Mouse (Mus musculus): ENCODE results near the gene Fbxw5.

DNA sequence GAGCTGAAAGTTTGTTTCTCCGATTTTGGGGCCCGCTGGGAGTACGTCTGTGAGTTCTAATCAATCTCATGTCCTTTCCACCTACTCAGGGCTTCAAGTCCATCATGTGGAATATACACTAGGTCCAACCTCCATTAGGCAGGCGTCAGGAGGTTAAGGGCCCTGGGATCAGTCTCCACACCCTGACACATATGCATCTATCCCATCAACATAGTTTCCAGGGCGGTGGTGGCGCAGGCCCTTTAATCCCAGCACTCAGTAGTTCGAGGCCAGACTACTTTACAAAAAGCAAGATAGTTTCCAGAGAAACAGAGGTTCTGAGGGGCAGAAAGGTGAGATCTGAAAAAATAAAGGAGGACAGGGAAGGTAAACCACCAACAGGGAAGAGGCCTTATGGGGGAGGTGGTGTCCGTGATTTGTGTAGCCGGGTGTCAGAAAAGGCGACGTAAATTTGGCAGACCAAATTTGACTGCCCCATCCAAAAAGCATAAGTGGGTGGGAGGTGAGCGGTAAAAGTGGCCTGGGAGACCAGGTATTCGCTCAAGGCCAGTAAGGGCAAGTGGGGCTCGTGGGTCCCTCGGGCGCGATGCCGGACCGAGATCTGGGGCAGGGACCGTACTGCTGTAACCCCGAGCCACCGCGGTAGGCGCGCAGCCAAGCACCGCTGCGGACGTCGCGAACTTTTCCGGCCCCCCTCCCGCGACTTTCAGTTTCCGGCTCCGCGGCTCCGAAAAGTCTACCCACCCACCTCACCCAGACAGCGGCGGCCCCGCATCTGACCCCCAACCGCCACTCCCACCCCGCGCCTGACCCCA is 45.7 kb downstream of the Fbxw5 start:
- TF ChIP-seq USF2 (IDR thresholded peaks at IDR 0.05; ENCODE audit: borderline replicate concordance in 1 of 2, insufficient read depth in 1 of 2, low read depth in 1 of 2, low read length in 2 of 2) (no peak), CHD2 (IDR thresholded peaks at IDR 0.05; ENCODE audit: low read length) (no peak), GATA1 (IDR thresholded peaks at IDR 0.05; ENCODE audit: low read depth, low read length) (no peak), USF1 (IDR thresholded peaks at IDR 0.05; ENCODE audit: low read depth, low read length) (no peak), TAL1 (IDR thresholded peaks at IDR 0.05; ENCODE audit: low read length) (no peak), E2F4 (IDR thresholded peaks at IDR 0.05; ENCODE audit: borderline replicate concordance, low read depth, low read length) (no peak), MAZ (IDR thresholded peaks at IDR 0.05; ENCODE audit: low read depth, low read length) (no peak), POLR2A (IDR thresholded peaks at IDR 0.05; ENCODE audit: control insufficient read depth in 1 of 2, insufficient read depth in 1 of 2, low read depth in 1 of 2, low read length in 2 of 2, poor library complexity in 1 of 2) (no peak; a peak in 1 of 4 replicates), CTCF (IDR thresholded peaks at IDR 0.05 in 2 of 3, conservative IDR thresholded peaks at IDR 0.05 in 1 of 3; ENCODE audit: control insufficient read depth in 1 of 3, insufficient read depth in 1 of 3, low read depth in 2 of 3, low read length in 3 of 3, poor library complexity in 1 of 3, severe bottlenecking in 1 of 3) (no peak)
